Mouse (Mus musculus) forebrain, embryonic 12.5 days (tissue): ENCODE measurements around the gene Hs6st2. TPM values are rescaled to one million over a fixed set of nuclear protein-coding genes. Genes with fewer than 3 reads are reported as not detected.
A peak's percentile ranks its signal among the peaks of the same experiment; 100 is the strongest.

Experiments
- ATAC-seq: fragments of 200-750 bp; cut with Nextera tagmentation; 2 replicates; pipeline ENCODE4 v1.8.0; 2017; ENCODE audit warnings: moderate TSS enrichment; ENCODE audit not compliant: low FRiP score
- H3K27ac ChIP-seq: fragments of 300-500 bp; sonication (generic); 2 replicates; pipeline ENCODE4 v1.5.1; 2016; ENCODE audit warnings: mild to moderate bottlenecking
- H3K27me3 ChIP-seq: fragments of 300-500 bp; sonication (generic); 2 replicates; pipeline ENCODE4 v1.6.1; 2016; ENCODE audit warnings: mild to moderate bottlenecking
- H3K36me3 ChIP-seq: fragments of 300-500 bp; sonication (generic); replicated peaks from 2 replicates; pipeline ENCODE4 v1.6.1; 2016; ENCODE audit warnings: mild to moderate bottlenecking
- H3K4me1 ChIP-seq: fragments of 300-500 bp; sonication (generic); 2 replicates; pipeline ENCODE4 v1.6.1; 2016
- H3K4me2 ChIP-seq: fragments of 300-500 bp; sonication (generic); 2 replicates; pipeline ENCODE4 v1.6.1; 2016; ENCODE audit warnings: mild to moderate bottlenecking, moderate library complexity
- H3K4me3 ChIP-seq: fragments of 300-500 bp; sonication (generic); replicated peaks from 2 replicates; pipeline ENCODE4 v1.5.1; 2016; ENCODE audit warnings: mild to moderate bottlenecking
- H3K9ac ChIP-seq: fragments of 300-500 bp; sonication (generic); 2 replicates; pipeline ENCODE4 v1.6.1; 2016; ENCODE audit warnings: mild to moderate bottlenecking
- H3K9me3 ChIP-seq: fragments of 300-500 bp; sonication (generic); 2 replicates; pipeline ENCODE4 v1.6.1; 2016
- WGBS: fragments of 180-500 bp; shearing (Covaris S2); methylation state at CpG from one replicate; pipeline ENCODE4 v1.1.7; 2016; 5-methylcytosine and 5-hydroxymethylcytosine counted together
- polyA plus RNA-seq: library from polyadenylated mRNA; unstranded; fragments of >200 nt; fragmentation: Nextera tagmentation; extraction: Ambion mirVana; gene quantifications from 2 replicates; pipeline ENCODE4 v1.2.1, GENCODE M21; 2016

Hs6st2 gene
- polyA plus RNA-seq: 22.7 and 23.7 TPM in 2 replicates

- peaks cover 32% of the 10 kb centered on the region for H3K27me3 ChIP-seq
- peaks cover 3% of the 10 kb centered on the region for H3K4me1 ChIP-seq
- peak within 1 kb of the TSS; percentile 67 for H3K4me2 ChIP-seq
- 20% methylated on average over 5 of the region's 5 CpGs for WGBS
- H3K4me3 ChIP-seq: peak within 1 kb of the TSS; percentile 49
- peak within 1 kb of the TSS; percentile 63; the same call in 1 of the 2 replicates for H3K27ac ChIP-seq
- peak within 1 kb of the TSS; percentile 57 for H3K9ac ChIP-seq
- H3K36me3 ChIP-seq: no peaks in the 10 kb centered on the region
- no peak for ATAC-seq
- H3K9me3 ChIP-seq: no peaks in the 10 kb centered on the region
Observed at GRCm38 (mm10) chrX:51681756-51682155, at the start of gene Hs6st2. TSS of gene Hs6st2 (minus strand) at chrX:51681856.

GRCm38 (mm10) chrX:51714086-51714745, 32.6 kb upstream of the Hs6st2 start:
- 78% methylated on average over 8 of the region's 8 CpGs for WGBS
- no peak for ATAC-seq

GRCm38 (mm10) chrX:51712996-51713395, 31.3 kb upstream of the Hs6st2 start:
- Histone ChIP-seq H3K9ac (no peak overlapping the region), H3K4me2 (no peak overlapping the region), H3K27ac (no peak overlapping the region), H3K36me3 (no peaks in the 10 kb centered on the region), H3K9me3 (no peaks in the 10 kb centered on the region), H3K4me1 (no peaks in the 10 kb centered on the region), H3K27me3 (peaks cover 6% of the 10 kb centered on the region; the same call in 1 of the 2 replicates), H3K4me3 (no peak overlapping the region)
- ATAC-seq: no peak
- 85% methylated on average over 1 of the region's 1 CpGs for WGBS

More at GRCm38 (mm10) chrX:51714086-51714745, 32.6 kb upstream of the Hs6st2 start:
- Histone ChIP-seq H3K9me3 (no peaks in the 10 kb centered on the region), H3K4me1 (no peaks in the 10 kb centered on the region), H3K4me3 (no peak overlapping the region), H3K9ac (no peak overlapping the region), H3K27me3 (peaks cover 6% of the 10 kb centered on the region; the same call in 1 of the 2 replicates), H3K36me3 (no peaks in the 10 kb centered on the region), H3K27ac (no peak overlapping the region), H3K4me2 (no peak overlapping the region)

- ATAC-seq: no peak
- 56% methylated on average over 4 of the region's 4 CpGs for WGBS
- H3K27ac ChIP-seq: no peak overlapping the region
- H3K4me1 ChIP-seq: no peaks in the 10 kb centered on the region
- H3K4me3 ChIP-seq: no peak overlapping the region
- no peak overlapping the region for H3K4me2 ChIP-seq
- no peak overlapping the region for H3K9ac ChIP-seq
- H3K36me3 ChIP-seq: no peaks in the 10 kb centered on the region
- H3K9me3 ChIP-seq: no peaks in the 10 kb centered on the region
- 0 out of 2 replicates have a peak, but pooled peaks cover 3% of the 10 kb centered on the region for H3K27me3 ChIP-seq
Observed at GRCm38 (mm10) chrX:51702823-51703222, 21.2 kb upstream of the Hs6st2 start.

GRCm38 (mm10) chrX:51699079-51699478, 17.4 kb upstream of the Hs6st2 start:
- Histone ChIP-seq H3K36me3 (no peaks in the 10 kb centered on the region), H3K27ac (no peak overlapping the region), H3K9me3 (no peaks in the 10 kb centered on the region), H3K4me1 (no peaks in the 10 kb centered on the region), H3K4me3 (no peak overlapping the region), H3K9ac (no peak overlapping the region), H3K4me2 (no peak overlapping the region), H3K27me3 (0 out of 2 replicates have a peak, but pooled peaks cover 3% of the 10 kb centered on the region)
- 57% methylated on average over 4 of the region's 4 CpGs for WGBS
- no peak for ATAC-seq

GRCm38 (mm10) chrX:51686048-51686949, 4.6 kb upstream of the Hs6st2 start:
- no peak overlapping the region for H3K9ac ChIP-seq
- no peak overlapping the region for H3K4me2 ChIP-seq
- peaks cover 3% of the 10 kb centered on the region for H3K4me1 ChIP-seq
- H3K36me3 ChIP-seq: no peaks in the 10 kb centered on the region
- H3K27ac ChIP-seq: no peak overlapping the region
- H3K9me3 ChIP-seq: no peaks in the 10 kb centered on the region
- 82% methylated on average over 6 of the region's 6 CpGs for WGBS
- H3K27me3 ChIP-seq: peaks cover 23% of the 10 kb centered on the region
- no peak overlapping the region for H3K4me3 ChIP-seq
- no peak for ATAC-seq

- H3K4me1 ChIP-seq: peaks cover 3% of the 10 kb centered on the region
- H3K27me3 ChIP-seq: peaks cover 27% of the 10 kb centered on the region
- no peak overlapping the region for H3K4me2 ChIP-seq
- no peaks in the 10 kb centered on the region for H3K9me3 ChIP-seq
- WGBS: 20% methylated on average over 3 of the region's 3 CpGs
- H3K27ac ChIP-seq: no peak overlapping the region
- ATAC-seq: no peak
- H3K4me3 ChIP-seq: no peak overlapping the region
- no peak overlapping the region for H3K9ac ChIP-seq
- no peaks in the 10 kb centered on the region for H3K36me3 ChIP-seq
Observed at GRCm38 (mm10) chrX:51684336-51685056, 2.8 kb upstream of the Hs6st2 start.

GRCm38 (mm10) chrX:51681170-51681667, 437 bp downstream of the Hs6st2 start:
- Histone ChIP-seq H3K27me3 (peaks cover 27% of the 10 kb centered on the region), H3K4me1 (peaks cover 3% of the 10 kb centered on the region), H3K9me3 (no peaks in the 10 kb centered on the region), H3K27ac (peak overlapping the region; percentile 63; the same call in 1 of the 2 replicates), H3K4me2 (peak overlapping the region; percentile 67), H3K4me3 (peak overlapping the region; percentile 49), H3K9ac (peak overlapping the region; percentile 57), H3K36me3 (no peaks in the 10 kb centered on the region)
- peak; percentile 80 for ATAC-seq
- 18% methylated on average over 37 of the region's 43 CpGs for WGBS

GRCm38 (mm10) chrX:51680428-51681169, 1.1 kb downstream of the Hs6st2 start:
- Histone ChIP-seq H3K4me3 (peak overlapping the region; percentile 49), H3K9ac (peak overlapping the region; percentile 57), H3K27ac (peak overlapping the region; percentile 63; the same call in 1 of the 2 replicates), H3K4me1 (peaks cover 3% of the 10 kb centered on the region), H3K27me3 (peaks cover 26% of the 10 kb centered on the region), H3K36me3 (no peaks in the 10 kb centered on the region), H3K4me2 (peak overlapping the region; percentile 67), H3K9me3 (no peaks in the 10 kb centered on the region)
- ATAC-seq: peak; percentile 83
- 25% methylated on average over 69 of the region's 70 CpGs for WGBS

- Histone ChIP-seq H3K9ac (peak overlapping the region; percentile 57), H3K4me2 (peak overlapping the region; percentile 67), H3K36me3 (no peaks in the 10 kb centered on the region), H3K4me3 (peak overlapping the region; percentile 49), H3K27ac (no peak overlapping the region), H3K4me1 (peaks cover 3% of the 10 kb centered on the region), H3K9me3 (no peaks in the 10 kb centered on the region), H3K27me3 (peaks cover 24% of the 10 kb centered on the region)
- 33% methylated on average over 45 of the region's 46 CpGs for WGBS
- no peak; the same call in 1 of the 2 replicates for ATAC-seq
Observed at GRCm38 (mm10) chrX:51679601-51680427, 1.8 kb downstream of the Hs6st2 start.
